Mouse (Mus musculus): ENCODE measurements at regions not wholly inside any gene's neighbourhood (a gene's known extent, or its start where the extent isn't known, plus 50 kb on each side); places are given as distances from the start of the nearest gene placed in this dataset.

DNA sequence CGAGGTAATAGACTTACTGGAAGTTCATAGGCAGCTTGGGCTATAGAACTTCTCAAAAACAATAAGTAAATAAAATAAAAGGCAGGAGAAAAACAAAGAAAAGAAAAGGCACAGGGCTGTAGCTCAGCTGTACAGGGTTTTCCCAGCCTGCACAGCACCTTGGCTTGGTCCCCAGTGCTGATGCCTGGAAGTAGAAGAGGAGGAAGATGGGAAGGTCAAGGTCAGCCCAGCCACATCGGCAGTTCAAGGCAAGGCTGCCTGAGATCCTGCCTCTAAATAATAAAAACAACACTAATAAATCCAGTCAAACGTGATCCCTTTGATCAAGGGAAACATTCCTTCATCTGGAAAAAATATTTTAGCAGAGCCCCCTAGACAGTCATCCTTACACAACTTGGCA lies 103.1 kb downstream of the Cenpf start:
- DNase-seq = no peak

DNA sequence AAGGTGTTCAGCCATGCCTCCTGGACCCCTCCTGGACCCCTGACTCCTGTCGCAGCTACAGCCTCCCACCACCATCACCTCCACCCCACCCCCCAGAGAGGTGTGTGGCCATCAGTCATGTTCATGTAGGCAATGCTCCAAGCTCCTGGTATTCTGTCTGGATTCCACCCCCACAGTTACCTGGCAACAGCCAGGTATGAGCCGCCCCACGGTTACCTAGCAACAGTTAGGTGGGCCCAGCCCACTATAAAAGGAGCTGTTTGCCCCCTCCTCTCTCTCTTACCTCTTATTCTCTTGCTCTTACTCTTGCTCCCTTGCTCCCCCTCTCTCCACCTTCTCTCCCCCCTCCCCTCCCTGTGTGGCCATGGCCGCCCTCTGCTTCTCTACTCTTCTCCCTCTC lies 106.5 kb downstream of the Cenpf start:
- no peak for DNase-seq

DNA sequence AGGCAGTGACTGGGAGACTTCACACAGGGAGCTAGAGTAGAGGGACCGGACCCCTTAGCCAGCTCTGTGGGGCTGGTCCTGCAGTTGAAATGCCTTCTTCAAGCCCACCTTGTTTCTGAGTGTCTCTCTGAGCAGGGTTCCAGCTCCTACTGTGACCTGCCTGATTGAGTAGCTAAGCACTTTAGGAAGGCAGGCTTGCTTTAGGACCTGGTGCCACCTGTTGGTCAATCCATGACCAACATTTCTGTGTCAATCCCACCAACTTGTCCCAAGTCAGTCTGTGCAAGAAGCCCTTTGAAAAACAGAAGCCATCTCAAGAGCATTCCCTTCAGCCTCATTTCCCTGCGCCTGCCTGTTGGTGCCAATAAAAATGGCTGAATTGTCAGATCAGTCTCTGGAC lies 108.5 kb downstream of the Cenpf start:
- peak; percentile 28 to 40 for DNase-seq

DNA sequence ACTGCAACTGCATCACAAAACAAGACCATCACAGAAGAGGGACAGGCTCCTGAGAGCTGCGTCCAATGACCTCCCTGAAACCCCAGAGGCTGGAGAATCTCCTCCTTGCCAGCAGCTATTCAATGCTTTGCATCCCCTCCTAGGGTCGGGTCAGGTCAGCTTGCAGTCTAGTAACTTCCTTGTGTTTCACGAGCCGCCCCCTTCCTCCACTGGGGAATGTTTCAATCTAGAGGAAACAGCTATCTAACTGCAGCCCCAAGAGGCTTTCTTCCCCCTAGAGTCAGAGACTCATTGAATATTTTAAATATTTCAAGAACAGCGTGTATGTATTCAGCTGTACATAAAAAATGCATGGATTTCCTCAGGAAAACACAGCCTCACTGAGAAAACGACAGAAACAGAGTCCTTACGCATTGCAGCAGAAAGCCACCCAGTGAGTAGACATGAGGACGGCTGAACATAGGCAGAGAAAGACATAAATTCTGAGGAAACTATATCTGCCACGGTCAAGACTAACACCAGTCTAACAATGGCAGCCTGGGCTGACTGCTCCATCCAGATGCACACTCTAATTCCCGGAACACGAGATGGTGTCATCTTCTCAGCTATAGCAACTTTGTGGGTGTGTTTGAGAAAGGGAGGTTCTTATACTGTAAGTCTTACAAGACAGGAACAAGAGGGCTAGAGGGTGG lies 111.4 kb downstream of the Cenpf start:
- no peak for DNase-seq

DNA sequence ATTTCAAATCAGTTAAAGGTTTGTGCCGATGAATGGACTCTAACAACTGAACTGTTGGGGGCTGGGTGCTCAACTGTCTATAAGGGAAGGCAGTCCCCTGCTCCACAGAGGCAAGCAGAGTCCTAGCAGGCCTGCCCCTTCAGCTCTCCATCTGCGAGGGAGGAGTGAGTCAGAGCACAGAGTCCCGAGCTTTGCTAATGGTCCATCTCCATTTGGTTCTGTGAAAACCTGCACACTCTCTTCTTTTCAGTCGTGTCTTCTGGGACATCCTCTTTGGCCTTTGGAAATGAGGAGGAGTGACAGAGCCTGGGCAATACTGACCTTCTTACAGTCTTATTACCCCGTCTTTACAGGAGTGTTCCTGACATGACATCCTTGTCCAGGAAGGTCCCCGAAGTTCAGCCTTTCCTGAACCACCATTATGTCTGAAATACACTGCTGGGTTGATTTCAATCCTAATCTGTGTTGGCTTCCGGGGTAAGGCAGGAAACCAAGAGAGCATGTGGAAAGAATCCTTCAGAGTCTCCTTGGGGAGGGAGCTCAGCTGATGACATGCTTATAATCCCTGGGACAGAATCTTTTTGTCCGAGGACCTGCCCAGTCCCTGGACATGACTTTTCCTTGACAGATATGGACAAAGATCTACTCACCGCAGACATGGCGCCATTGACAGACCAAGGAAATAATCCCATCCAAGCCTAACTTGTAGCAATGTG lies 112.2 kb downstream of the Cenpf start:
- DNase-seq = no peak

DNA sequence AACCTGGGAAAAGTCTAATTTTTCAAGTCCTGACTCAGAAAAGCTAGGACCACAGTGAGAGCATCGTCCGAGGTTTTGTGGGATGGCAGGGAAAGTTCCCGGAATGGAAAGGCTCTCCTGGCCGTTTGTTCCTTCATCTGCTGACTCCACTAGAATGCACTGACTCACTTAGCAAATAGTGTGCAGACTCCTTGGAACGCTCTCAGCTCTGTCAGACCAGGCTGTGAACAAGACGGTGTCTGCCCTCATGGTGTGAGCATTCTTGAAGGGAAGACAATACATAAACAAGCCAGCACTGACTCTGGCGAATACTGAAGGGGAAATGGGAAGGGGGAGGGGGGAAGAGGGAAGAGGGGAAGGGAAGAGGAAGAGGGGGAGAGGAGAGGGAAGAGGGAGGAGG lies 121.4 kb downstream of the Cenpf start:
- DNase-seq = no peak

DNA sequence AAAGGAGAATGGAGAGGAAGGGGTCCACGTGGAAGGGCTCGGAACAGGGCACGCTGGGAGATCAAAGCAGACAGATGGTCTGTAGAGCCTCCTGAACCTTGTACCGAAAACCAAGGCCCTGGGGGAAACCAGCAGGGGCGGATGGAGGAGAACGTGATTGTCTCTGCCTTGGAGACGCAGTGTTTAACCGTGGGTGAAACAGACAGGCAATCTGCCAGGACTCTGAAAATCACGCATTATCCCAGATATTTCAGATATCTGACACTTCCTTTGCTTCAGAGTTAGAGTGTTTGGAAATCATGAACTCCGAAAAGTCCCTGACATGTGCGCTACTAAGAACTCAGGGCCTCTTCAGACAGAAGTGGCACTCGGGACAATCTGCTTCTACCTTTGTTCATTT lies 126.1 kb downstream of the Cenpf start:
- no peak for DNase-seq

DNA sequence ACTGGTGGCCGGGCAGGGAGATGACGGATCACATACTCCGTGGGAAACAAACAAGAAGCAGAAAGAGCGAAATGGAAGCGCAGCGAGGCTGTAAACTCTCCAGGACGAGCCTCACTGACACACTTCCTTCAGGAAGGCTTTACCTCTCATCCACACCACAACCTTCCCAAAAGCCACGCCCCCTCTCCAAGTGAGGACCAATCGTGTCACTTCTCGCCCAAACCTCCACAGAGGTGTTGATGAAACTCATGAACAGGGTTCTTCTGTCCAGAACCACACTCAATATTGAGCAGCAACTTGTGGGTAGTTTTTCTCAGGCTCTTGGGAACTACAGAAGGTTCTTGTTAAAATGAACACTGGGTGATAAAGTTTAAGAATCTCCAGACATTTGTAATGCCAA lies 127.3 kb downstream of the Cenpf start:
- no peak for DNase-seq

DNA sequence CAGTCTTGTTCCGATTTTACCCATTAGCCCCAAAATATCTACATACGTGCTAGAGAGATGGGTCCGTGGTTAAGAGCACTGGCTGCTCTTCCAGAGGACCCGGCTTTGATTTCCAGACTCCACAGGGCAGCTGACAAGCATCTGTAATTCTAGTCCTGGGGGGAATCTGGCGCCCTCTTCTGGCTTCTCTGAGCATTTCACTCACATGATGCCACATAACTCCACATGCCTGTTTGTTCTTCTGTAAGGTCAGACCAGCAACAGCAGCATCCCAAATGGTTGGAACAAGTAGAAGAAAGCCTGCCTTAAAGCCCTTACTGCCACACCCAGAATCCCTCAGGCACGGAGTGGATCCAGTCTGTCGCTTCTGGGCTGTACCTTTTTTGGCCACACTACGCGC lies 137.0 kb downstream of the Cenpf start:
- no peak for DNase-seq

DNA sequence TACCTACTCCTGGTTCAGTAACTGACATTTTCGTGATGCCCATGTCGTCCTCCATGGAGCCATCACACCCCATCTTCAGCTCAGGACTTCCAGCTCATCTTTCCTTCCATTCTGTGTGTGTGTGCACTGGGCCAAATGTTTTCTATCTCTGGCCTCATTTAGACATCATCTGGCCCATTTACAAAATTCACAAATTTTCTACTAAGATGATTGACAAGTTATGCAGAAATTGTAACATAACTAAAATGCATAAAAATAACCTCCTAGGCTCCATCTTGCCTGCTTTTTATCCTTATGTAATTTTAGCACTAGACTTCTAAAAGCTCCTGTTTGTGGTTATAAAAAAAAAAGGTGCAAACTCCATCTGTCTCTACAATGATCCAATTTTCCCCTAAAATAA lies 130.8 kb upstream of the Kcnk2 start:
- no peak for DNase-seq

DNA sequence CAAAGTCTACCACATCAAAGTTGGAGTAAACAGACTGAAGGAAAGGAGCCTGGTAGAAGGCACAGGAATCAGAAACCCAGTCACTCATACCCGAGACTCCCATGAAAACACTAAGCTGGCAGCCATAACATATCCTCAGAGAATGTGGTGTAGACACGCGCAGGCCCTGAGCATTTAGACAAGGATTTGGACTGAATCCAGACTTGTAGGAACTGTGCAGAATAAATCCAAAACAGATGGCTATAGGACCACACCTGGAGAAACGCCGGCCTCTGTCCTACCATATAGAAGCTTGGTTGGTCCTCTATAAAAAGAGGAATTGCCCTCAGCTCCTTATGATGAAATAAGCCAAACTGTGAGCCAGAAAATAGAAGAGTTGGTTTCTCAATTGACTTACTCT lies 124.3 kb upstream of the Kcnk2 start:
- no peak for DNase-seq

DNA sequence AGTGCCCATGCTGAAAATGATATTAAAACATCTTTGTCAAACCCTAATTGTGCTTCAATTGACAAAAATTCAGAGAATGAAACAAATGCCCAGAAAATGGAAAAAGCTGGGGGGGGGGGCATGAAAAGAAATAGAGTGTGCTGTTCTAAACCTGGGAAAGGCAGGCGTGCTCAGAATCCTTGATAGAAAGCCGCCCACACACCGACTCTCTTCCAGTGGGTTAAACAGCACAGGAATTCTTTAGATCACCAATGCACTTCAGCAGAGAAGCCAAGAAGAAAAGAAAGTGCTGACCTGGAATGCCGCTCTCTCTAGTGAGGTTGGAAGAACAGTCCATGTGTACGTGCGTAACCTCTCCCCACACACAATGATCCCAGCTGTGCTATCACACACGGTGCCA lies 113.4 kb upstream of the Kcnk2 start:
- no peak for DNase-seq

DNA sequence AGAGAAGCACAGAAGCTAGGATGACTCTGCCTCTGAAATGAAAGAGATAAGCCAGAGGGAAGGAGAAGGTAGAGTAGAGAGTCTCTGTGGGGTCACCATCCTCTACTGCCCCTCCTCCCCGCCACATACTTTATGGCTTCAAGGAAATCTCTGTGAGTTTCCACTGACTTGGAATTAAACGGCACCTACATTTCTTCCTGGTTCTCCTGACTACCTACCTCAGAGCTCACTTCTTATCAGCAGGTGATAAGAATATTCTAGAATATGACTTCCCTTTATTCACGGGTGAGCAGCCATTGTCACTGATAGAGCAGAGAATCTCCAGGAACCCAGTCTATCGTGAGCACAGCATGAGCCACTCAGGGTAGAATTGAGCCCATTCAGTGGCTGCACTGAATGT lies 111.3 kb upstream of the Kcnk2 start:
- no peak for DNase-seq

DNA sequence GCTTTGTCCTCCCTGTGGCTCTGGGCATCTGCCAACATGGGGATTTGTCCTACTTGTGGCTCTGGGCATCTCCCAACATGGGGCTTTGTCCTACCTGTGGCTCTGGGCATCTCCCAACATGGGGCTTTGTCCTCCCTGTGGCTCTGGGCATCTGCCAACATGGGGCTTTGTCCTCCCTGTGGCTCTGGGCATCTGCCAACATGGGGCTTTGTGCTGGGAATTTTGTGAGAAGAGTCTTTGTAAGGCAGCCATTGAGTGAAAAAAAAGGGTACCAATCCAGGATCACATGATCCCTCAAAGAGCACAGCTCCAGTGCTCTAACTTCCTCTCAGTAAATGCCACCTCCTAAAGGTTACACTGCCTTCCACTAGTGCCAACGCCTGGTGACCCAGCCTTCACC lies 105.2 kb upstream of the Kcnk2 start:
- peak in 1 of 2 experiments; percentile 22 for DNase-seq

DNA sequence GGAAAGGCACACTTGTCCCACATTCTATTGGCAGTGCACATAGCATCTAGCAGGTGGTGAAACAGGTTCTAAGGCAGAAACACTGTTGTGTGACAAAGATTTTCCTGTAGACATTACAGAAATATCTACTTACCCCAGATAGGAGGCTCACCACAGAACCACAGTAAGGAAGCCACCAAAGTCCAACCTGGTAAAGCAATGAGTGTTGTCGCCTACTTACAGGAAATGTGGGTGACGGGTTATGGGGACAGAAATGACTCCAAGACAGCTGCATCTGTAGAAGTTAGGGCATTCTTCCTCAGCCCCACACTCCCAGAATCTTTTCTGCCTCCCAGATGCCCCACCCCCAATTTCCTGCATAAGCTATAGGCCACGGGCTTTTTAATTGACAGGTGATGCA lies 97.6 kb upstream of the Kcnk2 start:
- DNase-seq = no peak

DNA sequence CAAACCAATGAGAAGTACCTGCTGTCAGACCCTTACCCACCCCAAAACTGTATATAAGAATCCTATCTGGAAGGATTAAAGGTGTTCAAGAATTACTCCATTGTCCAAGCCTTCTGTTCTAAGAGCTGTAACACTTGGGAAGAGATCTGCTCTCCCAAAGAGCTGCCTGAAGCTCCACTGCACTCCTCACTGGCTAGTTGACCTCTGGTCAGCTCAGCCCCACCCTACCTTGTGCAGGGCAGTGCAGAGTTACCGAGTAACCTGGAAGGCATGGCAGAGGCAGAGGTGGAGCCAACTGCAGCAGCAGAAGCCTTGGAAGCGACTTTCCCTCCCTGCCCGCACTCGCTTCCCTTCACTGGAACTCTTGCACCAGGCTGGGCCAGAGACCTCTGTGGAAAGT lies 97.1 kb upstream of the Kcnk2 start:
- no peak for DNase-seq

DNA sequence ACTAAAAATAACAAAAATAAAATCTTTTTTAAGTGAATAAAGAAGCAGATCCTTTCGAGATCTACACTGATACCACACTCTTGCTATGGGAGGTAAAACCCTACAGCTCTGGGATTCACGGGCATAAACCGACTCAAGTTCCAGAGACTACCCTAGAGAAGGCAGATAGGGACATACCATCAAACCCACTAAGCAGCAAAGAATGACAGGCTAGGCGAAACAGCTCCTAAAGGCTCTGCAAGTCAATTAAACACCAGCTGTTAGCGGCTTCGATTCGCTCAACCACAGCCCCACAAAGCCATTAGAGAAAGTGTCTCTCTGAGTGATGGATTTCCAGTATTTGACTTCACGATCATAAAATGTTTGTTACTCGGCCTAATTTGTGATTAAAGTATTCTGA lies 95.0 kb upstream of the Kcnk2 start:
- no peak for DNase-seq

DNA sequence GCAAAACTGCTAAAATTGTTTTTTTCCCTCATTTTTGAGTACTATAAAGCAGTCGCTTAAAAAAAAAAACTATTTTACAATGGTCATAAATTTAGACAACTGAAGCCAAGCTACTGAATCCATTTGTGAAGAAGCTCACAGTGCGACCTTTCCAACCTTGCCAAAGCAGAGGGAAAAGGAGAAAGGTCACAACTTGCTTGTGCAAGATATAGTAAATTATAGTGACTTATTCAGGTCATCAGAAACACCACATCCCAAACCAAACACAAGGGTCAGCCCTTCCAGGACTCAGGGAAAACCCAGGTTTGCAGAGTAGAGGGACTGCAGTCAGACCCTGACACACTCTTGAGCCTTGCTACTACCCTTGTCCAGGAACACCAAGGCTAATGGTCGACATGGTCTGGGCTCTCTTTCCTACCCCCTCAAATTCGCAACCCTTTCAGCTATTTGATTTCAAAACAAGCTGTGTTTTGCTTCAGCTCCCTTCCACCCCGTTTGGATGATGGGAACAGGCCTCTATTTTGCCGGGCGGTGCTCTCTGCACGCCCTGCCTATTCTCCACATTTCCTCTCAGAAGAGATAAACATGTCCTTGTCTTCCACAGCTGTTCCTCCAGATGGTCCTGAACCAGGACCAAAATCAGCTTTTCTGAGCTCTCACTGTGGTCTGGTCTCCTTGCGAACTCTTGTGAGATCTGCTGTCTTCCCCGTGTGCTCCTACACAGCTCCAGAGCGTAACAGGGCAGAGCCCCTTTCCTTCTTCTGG lies 93.5 kb upstream of the Kcnk2 start:
- peak; percentile 32 to 45 for DNase-seq

DNA sequence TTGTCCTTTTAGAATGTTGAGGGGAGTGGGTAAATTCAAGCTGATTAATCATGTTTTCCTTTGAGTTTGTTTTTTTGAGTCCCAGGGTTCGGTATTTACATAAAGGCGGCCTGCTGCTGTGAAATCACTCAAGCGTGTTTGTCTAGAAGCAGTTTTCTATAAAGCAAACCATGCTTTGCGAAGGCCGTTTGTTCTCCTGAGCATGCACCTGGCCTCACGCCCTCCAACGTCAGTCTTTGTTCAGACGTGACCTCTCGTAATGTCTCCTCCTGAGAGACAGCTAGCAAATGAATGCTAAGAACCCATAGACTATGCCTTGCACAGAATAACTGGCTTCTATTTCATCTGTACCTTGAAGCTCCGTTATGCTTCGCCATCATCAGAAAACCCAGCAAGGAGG lies 92.8 kb upstream of the Kcnk2 start:
- no peak for DNase-seq

DNA sequence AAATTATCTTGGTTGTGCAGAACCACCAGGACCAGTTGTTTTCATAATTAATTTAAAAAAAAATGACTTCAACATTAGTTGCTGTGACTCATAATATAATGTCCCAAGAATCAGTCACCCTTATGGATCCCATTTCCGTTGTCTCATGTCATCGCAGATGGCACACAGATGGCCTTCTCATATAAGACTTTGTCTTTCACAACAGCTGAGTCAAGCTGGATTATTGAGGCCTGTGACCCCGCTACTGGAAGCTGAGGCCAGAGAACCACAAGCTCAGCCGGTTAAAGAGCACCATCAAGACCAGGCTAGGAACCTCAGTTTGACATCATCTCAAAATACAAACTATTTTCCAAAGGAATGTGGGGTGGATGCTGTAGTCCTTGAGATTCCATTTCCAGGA lies 83.3 kb upstream of the Kcnk2 start:
- no peak for DNase-seq

DNA sequence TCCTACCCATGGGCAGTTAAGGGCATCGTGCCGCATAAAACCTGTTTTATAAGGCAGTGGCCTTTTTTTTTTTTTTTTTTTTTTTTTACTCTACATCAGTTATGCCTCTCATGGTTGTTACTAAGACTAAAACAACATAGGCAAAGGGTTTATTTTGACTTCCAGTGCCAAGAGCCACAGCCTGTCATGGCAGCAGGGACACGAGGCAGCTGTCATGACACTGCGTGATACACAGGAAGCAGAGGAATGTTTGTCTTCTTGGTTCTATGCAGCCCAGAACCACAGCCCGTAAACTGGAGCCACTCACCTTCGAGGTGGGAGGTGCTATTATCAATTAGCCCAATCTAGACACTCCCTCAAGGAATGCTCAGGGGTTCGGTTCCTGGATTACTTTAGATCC lies 81.3 kb upstream of the Kcnk2 start:
- DNase-seq = no peak

DNA sequence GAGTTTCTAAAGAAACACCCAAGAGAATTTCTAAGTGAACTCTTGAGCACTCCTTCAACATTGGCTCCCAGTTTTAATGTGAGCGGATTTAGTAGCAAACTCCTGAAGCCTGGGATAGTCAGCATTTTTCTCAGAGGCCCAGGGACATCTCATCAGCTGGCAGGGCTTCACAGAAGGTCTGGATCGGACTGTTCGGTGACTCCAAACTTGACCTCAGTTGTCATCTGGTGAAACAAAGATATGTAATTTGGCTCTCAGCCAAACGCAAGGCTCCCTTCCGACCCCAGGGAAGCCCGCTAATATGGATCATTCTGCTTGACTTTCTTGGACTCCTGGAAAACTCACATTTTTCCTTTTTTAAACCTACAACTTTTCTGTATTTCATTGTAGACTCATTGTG lies 76.0 kb upstream of the Kcnk2 start:
- DNase-seq = no peak

DNA sequence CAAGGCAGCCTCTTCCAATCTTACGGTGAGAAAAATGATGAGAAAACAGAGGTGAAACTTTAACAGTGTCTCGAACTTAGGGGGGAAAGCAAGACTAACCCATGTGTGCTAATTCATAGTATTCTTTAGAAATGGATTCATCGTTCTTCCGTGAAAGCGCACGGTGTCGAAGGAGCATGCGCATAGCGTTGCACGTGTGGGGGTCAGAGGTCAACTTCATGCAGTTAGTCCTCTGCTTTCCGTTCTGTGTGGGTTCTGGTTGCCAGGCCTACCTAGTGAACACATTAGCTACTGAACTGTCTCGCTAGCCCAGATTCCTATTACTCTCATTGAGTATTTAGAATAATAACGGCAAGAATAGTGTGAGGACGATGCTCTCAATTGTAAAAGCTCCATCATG lies 74.7 kb upstream of the Kcnk2 start:
- DNase-seq = no peak

DNA sequence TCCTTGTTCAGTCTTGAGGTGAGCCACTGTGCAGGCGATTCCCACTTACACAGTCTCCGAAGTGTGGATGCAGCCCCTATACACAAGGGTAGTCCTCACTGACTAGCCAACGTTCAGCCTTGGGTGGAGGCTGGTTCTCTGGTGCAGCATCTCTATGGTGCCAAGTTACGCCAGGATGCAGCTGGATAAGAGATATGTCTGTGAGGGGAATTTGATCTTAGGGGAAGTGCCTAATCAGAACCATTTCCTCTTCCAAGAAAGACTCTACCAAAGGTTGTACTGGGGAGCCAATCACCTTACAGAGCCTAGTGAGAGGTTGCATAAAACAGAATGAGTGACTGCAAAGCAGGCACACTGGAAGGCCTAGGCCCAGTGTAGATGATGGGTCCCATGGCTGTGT lies 71.0 kb upstream of the Kcnk2 start:
- no peak for DNase-seq

Measured in layer of hippocampus, postnatal 36 days (tissue).